Mouse (Mus musculus): ENCODE measurements around the gene Ndufa9. TPM values are rescaled to one million over a fixed set of nuclear protein-coding genes. Genes with fewer than 3 reads are reported as not detected.
A peak's percentile ranks its signal among the peaks of the same experiment; 100 is the strongest.

Gene Ndufa9
- total and polyA plus RNA-seq, 2 experiments from 2014 or later, result 113 to 213 TPM

- DNase-seq (no peak), ATAC-seq (no peak)
- H3K4me2 ChIP-seq (ENCODE audit: low read depth), result no peak overlapping the region
- no peaks in the 10 kb centered on the region for H3K4me1 ChIP-seq (ENCODE audit: insufficient read depth)
- WGBS, result 86% methylated on average over 4 of the region's 4 CpGs
- no peaks in the 10 kb centered on the region for H3K27me3 ChIP-seq (ENCODE audit: insufficient read depth, low read length)
- no peaks in the 10 kb centered on the region for H3K9me3 ChIP-seq (ENCODE audit: low read length)
- TF ChIP-seq CTCF (IDR thresholded peaks at IDR 0.05; ENCODE audit: low read depth), result no peak
- H3K4me3 ChIP-seq (ENCODE audit: low read depth, low read length), result no peak overlapping the region
- H3K36me3 ChIP-seq (ENCODE audit: insufficient read depth), result no peaks in the 10 kb centered on the region
- no peak overlapping the region for H3K27ac ChIP-seq (ENCODE audit: low read depth, low read length)
- H3K9ac ChIP-seq, result no peak overlapping the region
Observed at GRCm38 (mm10) chr6:126811481-126811880, 37.5 kb downstream of the Ndufa9 start.

GRCm38 (mm10) chr6:126808561-126808960 lies 40.4 kb downstream of the Ndufa9 start:
- Histone ChIP-seq H3K9me3 (ENCODE audit: low read length) (no peaks in the 10 kb centered on the region), H3K9ac (no peak overlapping the region), H3K27me3 (ENCODE audit: insufficient read depth, low read length) (no peaks in the 10 kb centered on the region), H3K27ac (ENCODE audit: low read depth, low read length) (0 out of 2 replicates have a peak overlapping the region, but pooled peaks have one; percentile 35), H3K4me3 (ENCODE audit: low read depth, low read length) (no peak overlapping the region), H3K4me2 (ENCODE audit: low read depth) (no peak overlapping the region), H3K36me3 (ENCODE audit: insufficient read depth) (no peaks in the 10 kb centered on the region), H3K4me1 (ENCODE audit: insufficient read depth) (no peaks in the 10 kb centered on the region)
- WGBS, result 76% methylated on average over 8 of the region's 8 CpGs
- ATAC-seq (peak; percentile 42; the same call in 1 of the 2 replicates), DNase-seq (peak; percentile 26)
- TF ChIP-seq CTCF (IDR thresholded peaks at IDR 0.05; ENCODE audit: low read depth), result no peak

GRCm38 (mm10) chr6:126808134-126808533 lies 40.8 kb downstream of the Ndufa9 start:
- DNase-seq (no peak), ATAC-seq (no peak; the same call in 1 of the 2 replicates)
- H3K27me3 ChIP-seq (ENCODE audit: insufficient read depth, low read length), result no peaks in the 10 kb centered on the region
- no peak overlapping the region for H3K4me2 ChIP-seq (ENCODE audit: low read depth)
- no peaks in the 10 kb centered on the region for H3K36me3 ChIP-seq (ENCODE audit: insufficient read depth)
- no peaks in the 10 kb centered on the region for H3K9me3 ChIP-seq (ENCODE audit: low read length)
- H3K4me3 ChIP-seq (ENCODE audit: low read depth, low read length), result no peak overlapping the region
- no peaks in the 10 kb centered on the region for H3K4me1 ChIP-seq (ENCODE audit: insufficient read depth)
- H3K9ac ChIP-seq, result no peak overlapping the region
- 76% methylated on average over 4 of the region's 4 CpGs for WGBS
- TF ChIP-seq CTCF (IDR thresholded peaks at IDR 0.05; ENCODE audit: low read depth), result no peak
- 0 out of 2 replicates have a peak overlapping the region, but pooled peaks have one; percentile 35 for H3K27ac ChIP-seq (ENCODE audit: low read depth, low read length)

- Histone ChIP-seq H3K9me3 (ENCODE audit: low read length) (no peaks in the 10 kb centered on the region), H3K9ac (no peak overlapping the region), H3K4me2 (ENCODE audit: low read depth) (no peak overlapping the region), H3K27ac (ENCODE audit: low read depth, low read length) (no peak overlapping the region), H3K36me3 (ENCODE audit: insufficient read depth) (no peaks in the 10 kb centered on the region), H3K4me3 (ENCODE audit: low read depth, low read length) (no peak overlapping the region), H3K4me1 (ENCODE audit: insufficient read depth) (no peaks in the 10 kb centered on the region), H3K27me3 (ENCODE audit: insufficient read depth, low read length) (no peaks in the 10 kb centered on the region)
- ATAC-seq (no peak), DNase-seq (no peak)
- 87% methylated on average over 3 of the region's 3 CpGs for WGBS
- peak; percentile 31 for TF ChIP-seq CTCF (IDR thresholded peaks at IDR 0.05; ENCODE audit: low read depth)
Observed at GRCm38 (mm10) chr6:126806783-126807182, 42.2 kb downstream of the Ndufa9 start.

DNA sequence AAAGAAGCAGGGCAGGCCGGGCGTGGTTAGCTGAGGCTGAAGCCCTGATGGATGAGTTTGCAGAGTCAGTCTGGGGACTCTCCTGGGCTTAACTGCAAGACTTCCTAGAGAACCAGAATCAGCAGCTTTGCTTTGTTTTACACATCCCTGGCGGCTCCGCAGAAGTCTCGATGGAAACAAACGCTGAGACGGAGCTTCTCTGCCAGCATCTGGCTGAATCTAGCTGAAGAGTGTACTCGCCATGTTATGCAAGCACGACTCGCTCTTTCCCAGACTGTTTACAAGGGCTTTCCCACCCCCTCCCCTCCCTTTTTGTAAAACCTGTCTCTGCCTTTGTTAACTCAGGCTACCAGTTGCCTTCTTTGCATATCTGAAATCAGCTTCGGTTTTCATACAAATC lies 46.0 kb downstream of the Ndufa9 start:
- H3K27ac ChIP-seq (ENCODE audit: low read depth, low read length), result no peak overlapping the region
- no peak overlapping the region for H3K4me3 ChIP-seq (ENCODE audit: low read depth, low read length)
- H3K36me3 ChIP-seq (ENCODE audit: insufficient read depth), result no peaks in the 10 kb centered on the region
- ATAC-seq, result peak; percentile 73
- WGBS, result 25% methylated on average over 11 of the region's 11 CpGs
- TF ChIP-seq CTCF (IDR thresholded peaks at IDR 0.05; ENCODE audit: low read depth), result no peak
- H3K9ac ChIP-seq, result no peak overlapping the region
- H3K4me2 ChIP-seq (ENCODE audit: low read depth), result no peak overlapping the region
- no peaks in the 10 kb centered on the region for H3K9me3 ChIP-seq (ENCODE audit: low read length)
- H3K27me3 ChIP-seq (ENCODE audit: insufficient read depth, low read length), result no peaks in the 10 kb centered on the region
- DNase-seq, result peak; percentile 59
- no peaks in the 10 kb centered on the region for H3K4me1 ChIP-seq (ENCODE audit: insufficient read depth)

DNA sequence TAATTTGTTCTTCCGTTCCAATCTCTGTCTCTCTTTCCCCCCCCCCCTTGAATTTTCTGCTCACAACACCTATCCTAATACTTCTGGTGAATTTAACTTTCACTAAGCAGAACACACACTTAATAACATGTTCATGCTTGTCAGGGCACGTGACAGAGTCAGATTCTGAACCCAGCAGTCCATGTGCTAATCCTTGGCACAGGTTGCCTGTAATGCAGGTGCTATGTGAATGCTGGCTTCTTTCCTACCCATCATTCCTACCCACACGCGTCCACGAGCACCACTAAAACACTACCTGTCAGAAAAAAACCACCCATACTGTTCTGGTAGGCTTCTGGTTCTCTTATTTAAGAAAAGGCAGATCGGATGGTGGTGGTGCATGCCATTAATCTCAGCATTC lies 54.2 kb downstream of the Ndufa9 start:
- no peak for DNase-seq
- no peaks in the 10 kb centered on the region for H3K9me3 ChIP-seq (ENCODE audit: low read length)
- H3K4me2 ChIP-seq (ENCODE audit: low read depth), result no peak overlapping the region
- no peak overlapping the region for H3K9ac ChIP-seq
- H3K4me3 ChIP-seq (ENCODE audit: low read depth, low read length), result no peak overlapping the region
- no peaks in the 10 kb centered on the region for H3K4me1 ChIP-seq (ENCODE audit: insufficient read depth)
- no peak for ATAC-seq
- TF ChIP-seq CTCF (IDR thresholded peaks at IDR 0.05; ENCODE audit: low read depth), result no peak
- no peaks in the 10 kb centered on the region for H3K36me3 ChIP-seq (ENCODE audit: insufficient read depth)
- 82% methylated on average over 6 of the region's 6 CpGs for WGBS
- H3K27ac ChIP-seq (ENCODE audit: low read depth, low read length), result no peak overlapping the region
- H3K27me3 ChIP-seq (ENCODE audit: insufficient read depth, low read length), result no peaks in the 10 kb centered on the region

DNA sequence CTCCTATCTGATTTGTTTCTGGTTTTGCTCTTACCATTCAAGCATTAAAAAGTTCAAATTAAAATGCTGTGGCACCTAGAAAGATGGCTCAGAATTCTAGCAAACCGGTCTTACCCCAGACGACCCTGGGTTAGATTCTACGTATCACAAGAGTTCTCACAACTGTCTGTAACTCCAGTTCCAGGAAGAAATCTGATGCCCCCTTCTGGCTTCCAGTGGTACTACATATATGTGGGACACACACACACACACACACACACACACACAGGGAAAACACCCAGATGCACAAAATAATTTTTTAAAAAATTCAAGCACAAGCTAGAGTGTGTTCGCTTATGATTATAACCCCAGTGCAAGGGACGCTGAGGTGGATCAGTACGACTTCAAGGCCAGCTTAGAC lies 55.2 kb downstream of the Ndufa9 start:
- no peaks in the 10 kb centered on the region for H3K4me1 ChIP-seq (ENCODE audit: insufficient read depth)
- 95% methylated on average over 6 of the region's 6 CpGs for WGBS
- ATAC-seq (no peak), DNase-seq (no peak)
- no peak overlapping the region for H3K9ac ChIP-seq
- peak; percentile 21; the same call in 1 of the 2 replicates for TF ChIP-seq CTCF (IDR thresholded peaks at IDR 0.05; ENCODE audit: low read depth)
- no peak overlapping the region for H3K4me3 ChIP-seq (ENCODE audit: low read depth, low read length)
- H3K27me3 ChIP-seq (ENCODE audit: insufficient read depth, low read length), result no peaks in the 10 kb centered on the region
- H3K4me2 ChIP-seq (ENCODE audit: low read depth), result no peak overlapping the region
- H3K27ac ChIP-seq (ENCODE audit: low read depth, low read length), result no peak overlapping the region
- H3K9me3 ChIP-seq (ENCODE audit: low read length), result no peaks in the 10 kb centered on the region
- no peaks in the 10 kb centered on the region for H3K36me3 ChIP-seq (ENCODE audit: insufficient read depth)
